8 mouse cellular contexts compared by ENCODE assay signal in the genomic region with DNA sequence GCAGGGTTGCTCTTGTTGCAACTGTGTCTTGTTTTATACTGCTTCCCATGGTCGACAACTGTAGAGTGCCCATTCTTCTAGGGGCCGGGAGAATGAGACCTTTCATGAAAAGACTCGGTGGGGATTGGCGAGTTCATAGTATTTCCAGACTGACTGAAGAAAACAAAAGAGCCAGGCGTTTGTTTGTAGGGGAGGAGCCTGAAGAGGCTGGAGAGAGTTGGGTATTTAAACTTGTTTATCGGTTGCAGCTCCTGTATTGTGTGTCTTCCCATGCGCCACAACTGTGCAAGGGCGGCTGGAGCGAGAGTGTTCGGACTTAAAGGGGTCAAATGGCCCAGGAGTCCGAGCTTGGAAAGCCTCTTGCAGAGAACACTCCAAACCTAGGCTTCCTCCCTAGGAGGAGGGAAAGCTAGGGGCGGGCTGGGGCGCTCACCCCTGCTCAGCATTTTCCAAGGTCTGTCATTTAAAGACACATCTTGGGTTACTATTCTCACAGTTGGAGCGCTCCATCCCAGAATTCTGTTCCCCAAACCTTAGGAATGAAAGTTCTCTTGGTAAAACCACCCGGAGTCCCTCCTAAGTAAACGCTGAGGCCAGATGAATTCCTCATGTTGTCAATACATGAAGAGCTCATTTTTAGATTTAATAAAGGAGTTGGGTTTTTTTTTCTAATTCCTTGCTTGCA. TPM values are rescaled to one million over a fixed set of nuclear protein-coding genes. Genes with fewer than 3 reads are reported as not detected.
DNase-seq lines count a peak whose midpoint lies in the region; ATAC-seq and TF ChIP-seq lines count a peak whose summit lies in the region.

No protein-coding gene starts in this region.

- H3K27me3 ChIP-seq in kidney, adult 2 months (replicated peaks; ENCODE audit: control insufficient read depth, insufficient read depth, low read length), result peaks cover 26% of the 10 kb centered on the region
- H3K27me3 ChIP-seq in G1E (ENCODE audit: insufficient read depth, low read length), result no peaks in the 10 kb centered on the region
- H3K27me3 ChIP-seq in liver, embryonic 14.5 days (ENCODE audit: control insufficient read depth, insufficient read depth, low read length), result no peaks in the 10 kb centered on the region

- H3K9me3 ChIP-seq in G1E (replicated peaks), result no peaks in the 10 kb centered on the region
- H3K9me3 ChIP-seq in liver, embryonic 14.5 days (ENCODE audit: control insufficient read depth, low read length), result no peaks in the 10 kb centered on the region

- peak; percentile 34 for DNase-seq in kidney, adult 18-20 months
- no peak for DNase-seq in kidney, adult 2 months
- DNase-seq in G1E (ENCODE audit: low spot score), result no peak
- DNase-seq in forelimb bud, embryonic 11.5 days (ENCODE audit: low read depth, low spot score), result peak; percentile 54
- no peak for DNase-seq in liver, embryonic 14.5 days (ENCODE audit: low read depth in 3 of 3, low spot score in 3 of 3)
- no peak for DNase-seq in frontal cortex, postnatal 25 days (ENCODE audit: low spot score in 2 of 2)

- no peak for TF ChIP-seq POLR2A in kidney, adult 2 months (IDR thresholded peaks at IDR 0.05; ENCODE audit: low read depth, low read length)

- peak overlapping the region; percentile 49 for H3K9ac ChIP-seq in liver, embryonic 14.5 days (replicated peaks)

- no peak overlapping the region for H3K27ac ChIP-seq in kidney, adult 2 months (ENCODE audit: insufficient read depth, low read depth, low read length)
- H3K27ac ChIP-seq in liver, embryonic 14.5 days, result peak overlapping the region; percentile 21; the same call in 1 of the 2 replicates

- no peak for TF ChIP-seq CTCF in kidney, adult 2 months (conservative IDR thresholded peaks at IDR 0.05; ENCODE audit: insufficient read depth, insufficient read length, low read depth, low read length)
- no peak for TF ChIP-seq CTCF in G1E (IDR thresholded peaks at IDR 0.05; ENCODE audit: low read depth, low read length)
- TF ChIP-seq CTCF in liver, embryonic 14.5 days (IDR thresholded peaks at IDR 0.05; ENCODE audit: low read depth), result no peak

- H3K36me3 ChIP-seq in kidney, adult 2 months (ENCODE audit: control insufficient read depth, insufficient read depth, low read length), result no peaks in the 10 kb centered on the region
- peaks cover 3% of the 10 kb centered on the region for H3K36me3 ChIP-seq in G1E (replicated peaks)
- no peaks in the 10 kb centered on the region for H3K36me3 ChIP-seq in liver, embryonic 14.5 days (replicated peaks; ENCODE audit: control insufficient read depth, insufficient read depth, low read depth)

- H3K4me2 ChIP-seq in liver, embryonic 14.5 days (ENCODE audit: low read depth), result peak overlapping the region; percentile 72

- ATAC-seq in G1E (ENCODE audit: extremely low read depth, insufficient number of reproducible peaks, low FRiP score, poor library complexity, severe bottlenecking), result no peak
- no peak for ATAC-seq in liver, embryonic 14.5 days (ENCODE audit: insufficient read depth)
- ATAC-seq in activated CD4-positive, CD25-positive, alpha-beta regulatory T cell, adult 4 months, result no peak
- ATAC-seq in frontal cortex, adult (ENCODE audit: low TSS enrichment), result no peak

- TF ChIP-seq EP300 in liver, embryonic 14.5 days (IDR thresholded peaks at IDR 0.05; ENCODE audit: low read depth), result no peak

- H3K4me3 ChIP-seq in kidney, adult 2 months (ENCODE audit: insufficient read depth, low read depth, low read length), result no peak overlapping the region
- peak overlapping the region; percentile 68 for H3K4me3 ChIP-seq in G1E (ENCODE audit: low read depth, low read length)
- peak overlapping the region; percentile 46 to 62 for H3K4me3 ChIP-seq in liver, embryonic 14.5 days (ENCODE audit: insufficient read depth in 1 of 2, low read depth in 2 of 2, low read length in 2 of 2)

- 16% methylated on average over 16 of the region's 16 CpGs for WGBS in kidney, adult 2 months
- WGBS in liver, embryonic 14.5 days (ENCODE audit: insufficient replicate concordance), result 6% methylated on average over 16 of the region's 16 CpGs

- H3K4me1 ChIP-seq in kidney, adult 2 months (ENCODE audit: control insufficient read depth, insufficient read depth, low read length), result no peaks in the 10 kb centered on the region
- H3K4me1 ChIP-seq in G1E (ENCODE audit: insufficient read depth, low read depth, low read length), result peaks cover 6% of the 10 kb centered on the region
- H3K4me1 ChIP-seq in liver, embryonic 14.5 days (replicated peaks; ENCODE audit: control insufficient read depth in 2 of 2, insufficient read depth in 2 of 2, low read length in 1 of 2), result peaks cover 0 to 6% of the 10 kb centered on the region in 2 experiments; a peak in 1 of 4 replicates

RNA-seq across cellular contexts. Expression of a gene that starts 5.3 kb away (rescaled TPM):
- polyA plus RNA-seq in kidney, adult 2 months (2012; rRNA removed), result 0.03 and 0.04 TPM in 2 replicates
- total RNA-seq in G1E (2014; fragmentation: Nextera tagmentation) (50.9 and 56.3 TPM in 2 replicates), G1E (2017) (36.1 and 41.2 TPM in 2 replicates)
- 18.5 and 25.9 TPM in 2 replicates for polyA plus RNA-seq in G1E (2012)
- 5.0 and 7.6 TPM in 2 replicates for polyA plus RNA-seq in liver, embryonic 14.5 days (2012; rRNA removed)
- polyA plus RNA-seq in liver, embryonic 14.5 days (2014; fragmentation: Nextera tagmentation; extraction: Ambion mirVana), result 14.0 and 15.4 TPM in 2 replicates
- polyA plus RNA-seq in activated CD4-positive, CD25-positive, alpha-beta regulatory T cell, adult 4 months (2017; shearing (Covaris generic)), result 1 to 10 TPM; 2.5 to 4.6 TPM

RNA-seq across cellular contexts. Expression of a gene that starts 43.8 kb away (rescaled TPM):
- 18.4 and 22.7 TPM in 2 replicates for polyA plus RNA-seq in kidney, adult 2 months (2012; rRNA removed)
- total RNA-seq in G1E (2014; fragmentation: Nextera tagmentation) (174 and 194 TPM in 2 replicates), G1E (2017) (130 and 160 TPM in 2 replicates)
- polyA plus RNA-seq in G1E (2012), result 20.8 and 35.7 TPM in 2 replicates
- polyA plus RNA-seq in liver, embryonic 14.5 days (2012; rRNA removed), result 46.4 and 61.4 TPM in 2 replicates
- 16.1 and 16.4 TPM in 2 replicates for polyA plus RNA-seq in liver, embryonic 14.5 days (2014; fragmentation: Nextera tagmentation; extraction: Ambion mirVana)
- 10 to 100 TPM; 29.2 to 30.3 TPM for polyA plus RNA-seq in activated CD4-positive, CD25-positive, alpha-beta regulatory T cell, adult 4 months (2017; shearing (Covaris generic))

Comparison
In these comparisons a context has a peak if more than half of its experiments do, and no peak if none do; other contexts are left out.
1. DNase-seq: peak in kidney, adult 18-20 months (single experiment) and forelimb bud, embryonic 11.5 days (single experiment); none in kidney, adult 2 months (single experiment), G1E (single experiment), liver, embryonic 14.5 days (0 of 3) and frontal cortex, postnatal 25 days (0 of 2).